Mouse (Mus musculus) mouse trophoblast stem cell (cell line): ENCODE results near the gene Kif5c.

Experiments
- in situ Hi-C, 2 experiments: fragments of 300-500 bp; cut with MseI, MboI; formaldehyde crosslinking; loops; 2 replicates in 1 of 2; 3 replicates in 1 of 2; pipeline ENCODE4 v1.15.1; 2025

Kif5c gene

DNA sequence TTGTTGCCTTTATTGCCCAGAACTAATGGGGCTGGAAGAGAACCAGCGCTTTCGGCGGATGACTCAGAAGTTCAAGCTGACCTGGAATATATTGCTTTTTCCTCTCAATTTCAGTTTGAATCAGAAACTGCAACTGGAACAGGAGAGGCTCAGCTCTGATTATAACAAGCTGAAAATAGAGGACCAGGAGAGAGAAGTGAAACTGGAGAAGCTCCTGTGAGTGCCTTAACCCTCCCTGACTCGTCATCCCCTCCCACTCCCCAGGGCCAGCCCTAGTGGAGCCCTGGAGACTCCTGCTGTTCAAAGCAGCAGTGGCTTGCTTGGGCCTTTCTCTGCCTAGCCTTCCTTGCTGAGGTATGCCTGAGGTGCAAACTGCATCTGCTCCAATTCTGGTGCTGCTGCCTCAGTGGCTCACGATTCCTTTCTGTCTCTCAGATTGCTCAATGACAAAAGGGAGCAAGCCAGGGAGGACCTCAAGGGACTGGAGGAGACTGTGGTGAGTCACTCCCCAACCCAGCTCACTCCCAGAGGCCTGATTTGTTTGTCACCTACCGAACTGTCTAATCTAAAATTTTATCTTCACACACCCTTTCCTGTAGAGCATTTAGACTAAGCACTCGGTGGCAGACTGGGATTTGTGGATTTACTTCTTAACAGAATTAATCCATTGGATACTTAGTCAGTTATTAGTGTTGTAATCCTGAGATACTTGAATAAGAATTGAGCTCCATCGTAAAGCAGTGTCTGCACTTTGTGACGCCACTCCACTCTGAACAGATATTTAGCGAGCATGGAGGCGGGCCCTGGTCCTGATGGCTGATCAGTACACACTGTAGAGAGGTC is 125.4 kb downstream of the Kif5c start:
- in situ Hi-C loops: loop anchor here in 1 of 2 experiments (25.0 kb wide), 1 partner anchor 832 kb away; no protein-coding TSS in a partner anchor

DNA sequence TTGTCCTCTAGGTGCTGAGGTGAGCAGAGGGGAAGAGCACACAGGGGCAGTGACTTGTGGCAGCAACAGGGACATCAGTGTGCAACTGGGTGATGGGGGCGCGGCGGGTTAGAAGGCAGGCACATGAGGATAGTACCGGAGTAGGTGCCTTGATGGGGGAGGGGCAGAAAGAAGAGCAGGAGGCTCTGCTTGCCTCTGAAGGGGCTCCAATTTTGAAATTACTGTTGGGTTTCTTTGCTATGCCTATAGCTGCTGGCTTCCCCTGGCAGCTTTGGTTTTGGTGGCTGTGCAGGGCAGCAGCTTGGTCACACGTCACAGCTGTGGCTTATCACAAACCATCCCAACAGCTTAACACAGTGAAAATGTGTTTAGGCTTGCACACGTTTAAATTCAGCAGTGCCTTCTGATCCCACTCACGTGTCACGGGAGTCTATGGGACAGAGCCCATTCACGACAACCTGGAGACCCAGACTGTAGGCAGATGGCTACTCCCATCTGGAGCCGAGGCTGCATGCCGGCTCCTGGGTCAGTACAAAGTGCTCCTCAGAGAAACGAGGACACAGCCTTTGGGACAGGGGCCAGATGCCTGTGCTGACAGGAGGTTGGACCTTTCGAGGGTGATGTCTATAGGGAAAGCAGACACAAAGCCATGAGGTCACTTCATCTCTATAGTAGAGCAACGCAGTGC is 126.1 kb downstream of the Kif5c start:
- in situ Hi-C loops: loop anchor here in 1 of 2 experiments (25.0 kb wide), 1 partner anchor 833 kb away; no protein-coding TSS in a partner anchor

DNA sequence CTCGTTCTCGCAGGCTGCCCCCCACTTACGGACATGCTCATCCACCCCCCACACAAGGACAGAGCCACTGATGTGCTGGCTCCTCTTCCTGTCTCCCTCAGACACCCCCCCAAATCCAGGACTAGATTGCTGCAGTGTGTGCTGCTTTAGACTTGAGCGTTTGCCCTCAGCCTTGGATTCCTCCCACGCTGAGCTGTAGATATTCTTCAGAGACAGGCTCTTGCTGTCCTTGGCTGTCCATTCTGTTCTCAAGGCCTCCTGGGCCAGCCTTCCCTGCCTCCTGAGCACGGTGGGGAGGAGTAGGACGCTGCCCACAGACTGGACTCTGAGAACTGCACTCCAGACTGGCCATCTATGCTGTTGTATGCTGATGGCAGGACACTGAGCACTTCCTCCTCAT is 127.8 kb downstream of the Kif5c start:
- in situ Hi-C loops: loop anchor here in 1 of 2 experiments (25.0 kb wide), 1 partner anchor 835 kb away; no protein-coding TSS in a partner anchor

DNA sequence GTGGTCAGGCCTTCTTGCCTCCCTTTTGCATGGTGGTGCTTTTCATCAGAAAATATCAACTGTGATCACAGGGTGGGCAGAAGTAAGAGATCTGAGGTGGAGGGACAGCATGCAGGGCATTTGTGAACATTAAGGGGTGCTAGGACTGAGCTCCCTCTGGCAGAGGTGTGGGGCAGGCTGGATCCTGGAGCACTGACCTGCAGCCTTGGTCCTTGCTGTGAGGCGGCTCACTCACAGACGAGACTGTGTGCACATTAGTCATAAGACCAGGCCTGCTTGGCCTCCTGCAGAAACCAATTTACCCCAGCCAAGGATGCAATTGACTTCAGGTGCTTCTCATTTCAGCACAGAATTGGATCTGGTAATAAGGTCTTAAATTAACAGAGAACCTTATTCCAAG is 128.6 kb downstream of the Kif5c start:
- in situ Hi-C loops: loop anchor here in 1 of 2 experiments (25.0 kb wide), 1 partner anchor 835 kb away; no protein-coding TSS in a partner anchor

DNA sequence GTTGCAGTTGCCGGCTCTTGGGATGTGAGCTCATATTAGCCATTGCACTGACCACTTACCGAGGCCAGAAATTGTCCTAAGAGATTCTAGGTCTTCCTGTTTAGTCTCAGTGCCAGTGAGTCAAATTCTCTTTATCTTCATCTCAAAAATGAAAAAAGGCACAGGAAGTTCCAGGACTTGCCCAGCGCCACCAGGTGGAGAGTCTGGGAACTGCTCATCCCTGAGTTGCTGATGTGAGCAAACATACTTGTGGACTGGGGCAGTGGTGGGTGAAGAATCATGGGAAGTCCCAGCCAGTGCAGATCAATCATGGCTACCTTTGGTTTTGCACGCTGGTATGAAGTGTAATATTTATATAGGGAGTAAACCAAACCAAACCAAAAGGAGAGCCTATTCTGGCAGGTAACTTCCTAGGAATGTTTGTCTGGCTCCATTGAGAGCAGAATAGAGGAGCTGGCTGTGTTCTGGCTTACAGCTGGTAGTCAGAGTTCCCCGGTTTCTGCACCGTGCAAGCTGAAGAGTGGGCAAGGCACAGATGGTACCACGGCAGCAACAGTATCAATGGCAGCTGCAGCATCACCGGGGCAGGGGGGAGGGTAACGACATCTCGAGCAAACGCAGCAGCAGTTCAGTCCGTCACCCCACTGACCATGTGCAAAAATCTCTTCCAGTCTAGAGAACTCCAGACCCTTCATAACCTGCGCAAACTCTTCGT is 129.7 kb downstream of the Kif5c start:
- in situ Hi-C loops: loop anchor here in 1 of 2 experiments (25.0 kb wide), 1 partner anchor 836 kb away; no protein-coding TSS in a partner anchor

DNA sequence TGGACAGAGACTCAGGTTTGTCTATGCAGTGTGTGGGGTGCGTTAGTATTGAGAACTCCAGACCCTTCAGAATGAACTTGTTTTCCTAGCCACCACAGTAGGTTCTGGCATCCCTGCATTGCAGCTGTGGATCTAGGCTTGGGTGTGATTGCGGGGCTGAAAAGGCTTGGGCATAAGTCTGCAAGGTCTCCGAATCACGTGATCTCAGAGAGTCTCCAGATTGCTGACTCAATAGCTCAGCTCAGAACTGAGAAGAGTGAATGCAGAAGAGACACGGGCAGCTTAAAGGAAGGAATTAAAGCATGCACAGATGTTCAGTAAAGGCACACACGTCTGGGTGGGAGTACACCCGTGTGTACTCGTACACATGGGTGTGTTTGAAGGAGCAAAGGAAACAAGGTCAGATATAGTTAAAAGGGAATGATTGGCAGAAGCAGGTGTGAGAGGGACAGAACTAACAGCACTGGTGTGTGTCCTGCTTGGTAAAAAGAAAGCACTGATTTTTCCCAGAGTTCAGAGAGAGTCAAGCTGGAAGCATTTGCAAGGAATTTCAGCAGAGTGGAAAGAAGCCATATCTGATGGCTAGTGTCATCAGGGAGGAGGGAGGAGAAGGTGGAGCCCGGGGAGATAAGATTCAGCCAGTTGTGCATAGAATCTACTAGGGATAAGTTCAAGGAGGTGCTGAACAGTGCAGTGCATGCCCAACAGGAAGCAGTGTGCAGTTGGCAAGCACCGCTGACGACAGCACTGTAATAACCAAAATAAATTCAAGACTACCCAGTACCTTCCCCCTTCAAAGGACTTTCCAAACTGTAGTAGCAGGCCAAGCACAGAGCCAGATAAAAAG is 130.9 kb downstream of the Kif5c start:
- in situ Hi-C loops: loop anchor here in 1 of 2 experiments (25.0 kb wide), 1 partner anchor 838 kb away; no protein-coding TSS in a partner anchor

DNA sequence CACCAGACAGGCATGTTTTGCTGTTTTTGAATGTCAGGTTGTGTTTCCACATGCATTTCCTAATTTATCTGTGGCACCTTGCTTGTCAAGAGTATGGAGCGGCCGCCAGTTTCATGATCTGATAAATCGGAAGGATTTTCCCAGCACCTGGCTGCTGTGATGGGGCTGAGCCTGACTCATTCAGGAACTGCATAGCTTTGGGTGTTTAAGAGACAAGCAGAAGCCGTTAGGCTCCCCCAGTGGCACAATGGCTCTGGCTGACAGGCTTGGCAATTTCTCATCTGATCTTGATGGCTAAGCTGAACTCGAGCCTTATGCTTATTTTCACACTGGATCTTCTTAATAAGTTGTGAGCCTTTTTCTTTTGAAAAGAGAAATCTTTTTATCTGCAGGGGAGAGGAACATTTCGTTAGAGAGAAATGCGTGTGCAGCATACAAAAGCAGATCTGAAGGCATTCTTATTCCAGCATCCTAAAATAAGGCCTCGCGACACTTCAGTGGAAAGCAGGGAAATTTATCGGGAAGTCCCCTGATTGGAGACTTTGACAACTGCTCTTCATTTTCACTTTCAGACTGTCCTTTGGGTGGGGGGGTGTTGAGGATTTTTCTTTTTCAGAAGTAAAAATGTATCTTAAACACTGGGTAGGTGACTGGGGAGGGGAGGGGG is 132.6 kb downstream of the Kif5c start:
- in situ Hi-C loops: no loop called here

DNA sequence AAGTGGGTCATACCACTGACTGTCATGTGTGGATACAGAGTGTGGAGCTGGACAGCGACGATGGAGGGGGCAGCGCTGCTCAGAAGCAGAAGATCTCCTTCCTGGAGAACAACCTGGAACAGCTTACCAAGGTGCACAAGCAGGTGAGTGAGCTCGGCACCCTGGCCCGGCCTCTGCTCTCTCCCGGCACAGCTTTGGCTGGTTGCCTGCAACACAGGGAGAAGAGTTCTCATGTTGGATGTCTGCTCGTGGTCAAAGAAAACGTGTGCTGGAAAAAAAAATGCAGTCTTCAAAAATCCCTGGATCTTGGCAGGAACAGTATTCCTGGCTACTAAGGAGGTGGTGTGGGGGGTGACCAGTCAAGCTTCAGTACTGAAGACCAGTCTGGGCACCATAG is 133.1 kb downstream of the Kif5c start:
- in situ Hi-C loops: no loop called here

DNA sequence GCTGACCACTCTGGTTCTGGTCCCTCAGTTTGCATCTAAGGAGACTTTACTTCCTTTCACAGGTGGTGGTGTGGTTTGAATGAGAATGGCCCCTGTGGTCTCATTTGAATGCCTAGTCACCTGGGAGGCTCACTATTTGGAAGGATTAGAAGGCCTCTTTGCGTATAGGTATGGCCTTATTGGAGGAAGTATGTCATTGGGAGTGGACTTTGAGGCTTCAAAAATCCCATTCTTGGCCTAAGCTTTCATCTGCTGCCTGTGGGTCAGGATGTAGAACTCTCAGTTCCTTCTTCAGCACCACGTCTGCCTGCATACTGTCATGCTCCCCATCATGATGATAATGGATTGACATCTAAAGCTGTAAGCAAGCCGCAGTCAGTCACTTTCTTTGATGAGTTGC is 134.0 kb downstream of the Kif5c start:
- in situ Hi-C loops: no loop called here

DNA sequence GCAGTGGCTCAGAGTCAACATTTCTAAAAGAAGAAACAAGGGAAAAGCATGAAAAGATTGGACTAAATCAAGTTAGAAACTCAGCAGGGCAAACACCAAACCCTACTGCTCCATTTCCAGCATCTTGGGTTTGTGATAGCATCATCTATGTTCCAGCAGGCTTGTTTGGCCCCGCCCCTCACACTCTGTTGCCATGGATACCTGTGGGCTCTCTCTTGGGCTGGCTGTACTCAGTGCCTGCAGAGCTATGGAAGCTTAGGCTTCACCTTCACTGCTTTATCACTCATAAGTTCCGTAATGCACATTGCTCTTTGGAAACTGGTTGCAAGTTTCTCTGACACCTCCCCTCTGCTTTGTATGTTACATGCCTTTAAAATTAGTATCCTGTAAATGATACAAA is 136.0 kb downstream of the Kif5c start:
- in situ Hi-C loops: no loop called here

DNA sequence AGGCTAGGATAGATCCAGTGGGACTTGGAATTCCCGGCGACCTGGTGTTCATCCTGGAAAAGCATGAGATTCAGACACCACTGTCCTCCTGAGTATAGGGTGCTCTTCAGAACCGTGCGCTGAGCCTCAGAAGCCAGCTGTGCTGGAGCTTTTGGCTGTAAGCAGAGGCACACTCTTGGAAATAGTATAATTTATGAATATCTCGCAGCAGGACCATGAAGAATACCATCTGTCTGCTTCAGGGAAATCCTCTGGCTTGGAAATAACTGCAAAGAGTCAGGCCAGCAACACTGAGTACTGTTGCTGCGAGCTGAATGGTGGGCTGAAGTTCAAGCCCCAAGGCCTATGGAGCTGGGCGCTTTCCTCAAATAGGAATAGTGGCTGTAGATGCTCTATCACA is 138.5 kb downstream of the Kif5c start:
- in situ Hi-C loops: no loop called here

DNA sequence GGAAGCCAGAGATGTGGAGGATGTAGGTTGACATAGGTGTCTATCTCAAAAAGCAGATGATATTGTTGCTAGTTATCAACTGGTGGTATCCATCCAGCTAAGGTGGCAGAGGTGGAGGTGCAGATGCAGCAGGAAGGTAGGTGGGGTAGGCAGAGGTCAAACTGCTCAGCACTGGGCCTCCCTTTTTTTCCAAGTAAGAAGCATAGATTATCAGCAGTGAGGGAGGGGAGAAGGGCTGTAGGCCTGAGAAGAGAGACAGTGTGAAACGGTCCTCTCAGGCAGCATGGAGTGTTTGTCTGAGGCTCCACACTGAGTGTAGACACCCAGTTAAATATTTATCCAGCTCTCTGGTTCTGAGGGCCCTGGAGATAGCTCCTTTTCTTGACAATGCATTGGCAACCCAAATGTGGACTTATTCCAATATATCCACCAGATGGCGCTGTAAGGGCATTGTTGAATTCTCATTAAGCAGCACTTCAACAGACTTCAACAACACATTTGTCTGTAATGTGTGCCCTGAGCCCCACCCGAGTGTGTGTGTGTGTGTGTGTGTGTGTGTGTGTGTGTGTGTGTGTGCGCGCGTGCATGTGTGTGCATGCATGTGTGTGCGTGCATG is 145.3 kb downstream of the Kif5c start:
- in situ Hi-C loops: loop anchor here in 1 of 2 experiments (5.0 kb wide), 1 partner anchor 508 kb away; no protein-coding TSS in a partner anchor

DNA sequence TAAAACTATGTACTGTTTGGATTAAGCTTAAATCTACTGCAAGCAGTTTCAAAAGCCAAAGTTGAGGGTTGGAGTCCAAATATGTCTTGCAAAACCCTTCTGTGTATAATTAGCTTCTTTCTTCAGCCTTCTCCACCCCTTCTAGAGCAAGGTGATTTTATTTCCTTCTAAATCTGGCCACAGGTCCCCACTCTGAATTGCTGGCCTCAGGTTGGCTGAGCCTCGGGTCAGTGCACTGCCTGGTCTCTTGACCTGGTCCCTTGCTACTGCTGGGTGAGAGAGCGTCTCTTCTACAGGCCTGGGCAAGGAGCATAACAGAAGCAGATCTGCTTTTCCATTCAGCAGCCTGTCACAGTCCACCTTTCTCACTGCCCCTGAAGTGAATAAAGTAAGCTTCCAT is 149.8 kb downstream of the Kif5c start:
- in situ Hi-C loops: loop anchor here in 1 of 2 experiments (5.0 kb wide), 1 partner anchor 498 kb away; no protein-coding TSS in a partner anchor

DNA sequence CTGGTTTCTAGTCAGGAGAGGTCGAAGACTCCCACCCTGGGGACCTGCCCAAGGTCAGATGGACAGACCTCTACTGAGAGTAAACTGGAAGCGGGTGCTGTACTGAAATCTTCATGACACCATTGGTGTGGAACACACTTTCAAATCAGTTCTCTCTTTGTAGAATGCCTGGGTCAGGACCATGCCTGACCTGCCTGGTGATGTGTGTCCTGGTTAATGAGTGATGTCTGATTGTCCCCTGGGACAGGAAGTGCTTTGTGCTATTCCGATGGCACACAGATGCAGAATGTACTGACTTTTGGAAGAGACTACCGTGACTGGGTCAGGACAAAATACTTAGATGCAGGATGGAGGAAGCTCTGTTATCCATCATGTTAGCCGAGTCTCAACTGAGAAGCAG is 151.3 kb downstream of the Kif5c start:
- in situ Hi-C loops: no loop called here

DNA sequence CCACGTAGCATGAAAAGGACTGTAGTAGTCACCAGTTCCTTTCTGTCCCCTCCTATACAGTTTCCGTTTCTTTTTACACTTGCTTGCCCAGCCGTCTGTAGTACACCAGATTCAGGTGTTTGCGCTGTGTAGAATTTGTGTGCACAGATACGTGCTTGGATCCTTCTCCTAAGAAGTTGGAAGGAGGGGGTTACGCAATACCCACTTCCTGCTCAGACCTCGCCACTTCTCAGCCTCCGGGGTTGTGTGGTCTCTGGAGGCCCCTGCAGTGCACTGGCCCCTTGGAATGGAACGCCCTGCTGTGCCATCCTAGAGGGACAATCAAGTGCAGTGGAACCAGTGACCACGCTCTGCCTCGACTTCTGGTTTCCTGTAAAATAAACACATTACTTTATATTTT is 152.1 kb downstream of the Kif5c start:
- in situ Hi-C loops: no loop called here

DNA sequence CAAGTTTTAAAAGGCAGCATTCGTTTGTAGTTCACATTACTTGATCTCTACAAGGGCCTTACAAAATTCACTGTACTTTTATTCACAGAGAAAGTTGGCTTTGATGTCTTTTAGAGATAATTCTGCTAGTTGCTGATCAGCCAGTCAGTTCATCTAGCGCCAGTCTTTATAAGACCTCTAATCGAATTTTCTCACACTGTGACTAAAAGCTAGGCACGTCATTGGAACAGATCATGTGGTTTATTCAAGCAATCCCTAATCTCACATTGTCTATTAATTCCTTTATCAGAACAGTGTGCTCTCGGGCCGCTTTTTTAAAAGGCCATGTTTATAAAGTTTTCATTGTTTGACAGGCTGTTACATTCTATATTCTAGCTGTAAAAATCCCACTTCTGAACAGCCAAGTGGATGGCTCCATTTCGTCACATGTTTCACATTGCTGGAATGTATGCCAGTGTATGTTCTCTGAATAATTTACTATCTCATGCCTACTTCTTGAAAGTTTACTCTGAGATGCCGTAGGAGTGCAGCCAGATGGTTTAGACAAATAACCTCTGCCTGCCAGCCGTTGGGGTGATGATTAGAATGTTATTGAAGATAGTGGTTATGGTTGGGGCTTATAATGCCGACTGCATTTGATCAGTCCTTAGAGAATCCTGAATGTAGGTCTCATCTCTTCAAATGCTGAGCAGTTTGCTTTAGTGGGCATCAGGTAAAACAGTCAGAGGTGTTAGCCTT is 154.3 kb downstream of the Kif5c start:
- in situ Hi-C loops: no loop called here

DNA sequence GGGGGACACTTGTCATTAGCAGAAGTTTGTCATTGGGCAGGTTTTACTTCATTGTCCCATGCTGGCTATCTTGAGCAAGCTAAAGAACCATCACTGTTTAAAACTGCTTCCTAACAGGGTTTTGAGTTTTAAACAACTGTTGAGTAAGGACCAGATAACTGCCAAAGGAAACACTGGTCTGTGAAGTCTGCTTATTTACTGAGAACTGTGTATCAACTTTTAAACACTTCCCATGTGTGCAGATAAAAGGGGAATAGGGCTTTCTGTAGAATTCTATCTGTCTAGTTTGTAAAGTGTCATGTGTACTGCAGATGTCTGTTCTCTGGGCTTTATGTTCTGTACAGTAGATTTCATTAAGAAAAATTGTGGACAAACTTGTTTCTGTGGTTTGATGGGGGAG is 155.1 kb downstream of the Kif5c start:
- in situ Hi-C loops: no loop called here

DNA sequence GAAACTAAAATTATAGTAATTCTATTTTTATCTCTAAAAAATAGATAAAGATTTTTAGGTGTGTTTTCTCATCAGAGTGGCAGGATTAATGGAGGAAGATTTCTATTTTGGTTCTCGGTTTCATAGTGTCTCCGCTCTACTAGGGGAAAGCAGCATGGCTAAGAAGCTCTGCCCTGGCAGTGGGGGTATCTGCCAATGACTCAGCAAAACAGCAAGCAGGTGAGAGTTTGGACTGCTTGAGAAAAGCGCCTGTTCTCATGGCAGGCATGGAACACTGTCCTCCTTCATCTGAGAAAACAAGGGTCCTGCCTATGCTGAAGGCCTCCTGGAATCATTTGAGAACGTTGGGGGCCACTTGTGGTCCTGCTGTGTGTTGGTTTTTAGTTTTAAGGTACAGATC is 156.1 kb downstream of the Kif5c start:
- in situ Hi-C loops: no loop called here

DNA sequence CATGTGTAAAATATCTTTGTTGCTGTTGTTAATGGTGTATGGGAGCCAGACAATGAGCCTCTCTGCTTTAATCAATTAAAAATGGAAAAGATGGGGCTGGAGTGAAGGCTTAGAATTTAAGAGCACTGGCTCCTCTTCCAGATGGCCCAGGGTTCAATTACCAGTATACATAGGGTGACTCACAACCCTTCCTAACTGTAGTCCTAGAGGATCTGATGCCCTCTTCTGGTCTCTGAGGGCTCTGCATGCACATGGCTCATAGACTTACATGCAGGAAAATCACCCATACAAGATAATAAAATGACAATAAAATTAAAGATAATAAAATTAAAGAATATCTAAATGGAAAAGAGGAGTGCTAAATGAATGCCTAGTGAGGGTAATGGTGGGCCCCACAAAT is 156.6 kb downstream of the Kif5c start:
- in situ Hi-C loops: no loop called here
